Mouse (Mus musculus) lung, embryonic 14.5 days (tissue): ENCODE results near the gene Max. TPM values are rescaled to one million over a fixed set of nuclear protein-coding genes. Genes with fewer than 3 reads are reported as not detected.

Experiments used
- ATAC-seq: fragments of 200-750 bp; cut with Nextera tagmentation; 2 replicates; pipeline ENCODE4 v1.8.0; 2017; ENCODE audit warnings: mild to moderate bottlenecking, moderate TSS enrichment, moderate library complexity; ENCODE audit not compliant: insufficient read depth
- DNase-seq: peaks from one replicate; pipeline ENCODE4 v3.0.0-alpha.2; 2015
- H3K27ac ChIP-seq: fragments of 300-500 bp; sonication (generic); 2 replicates; pipeline ENCODE4 v1.5.1; 2014; ENCODE audit warnings: low read depth, mild to moderate bottlenecking, moderate library complexity
- H3K27me3 ChIP-seq: fragments of 300-500 bp; sonication (generic); 2 replicates; pipeline ENCODE4 v1.6.1; 2014; ENCODE audit warnings: low read length, control low read depth; ENCODE audit not compliant: insufficient read depth
- H3K36me3 ChIP-seq: fragments of 300-500 bp; sonication (generic); 2 replicates; pipeline ENCODE4 v1.6.1; 2014; ENCODE audit warnings: control low read depth; ENCODE audit not compliant: insufficient read depth
- H3K4me1 ChIP-seq: fragments of 300-500 bp; sonication (generic); 2 replicates; pipeline ENCODE4 v1.6.1; 2014; ENCODE audit warnings: antibody characterized with exemption, control low read depth; ENCODE audit not compliant: insufficient read depth
- H3K4me2 ChIP-seq: fragments of 300-500 bp; sonication (generic); 2 replicates; pipeline ENCODE4 v1.6.1; 2014; ENCODE audit warnings: mild to moderate bottlenecking
- H3K4me3 ChIP-seq: fragments of 300-500 bp; sonication (generic); 2 replicates; pipeline ENCODE4 v1.5.1; 2014; ENCODE audit warnings: low read depth, low read length
- H3K9ac ChIP-seq: fragments of 300-500 bp; sonication (generic); 2 replicates; pipeline ENCODE4 v1.6.1; 2014
- H3K9me3 ChIP-seq: fragments of 300-500 bp; sonication (generic); 2 replicates; pipeline ENCODE4 v1.6.1; 2016; ENCODE audit warnings: low read depth, low read length, control low read depth
- CTCF ChIP-seq: IDR thresholded peaks from 2 replicates; pipeline ENCODE4 v1.5.1; 2016; ENCODE audit warnings: antibody characterized with exemption, low read depth
- WGBS: fragments of 180-500 bp; shearing (Covaris S2); extraction: QIAGEN DNeasy Blood & Tissue Kit; methylation state at CpG from one replicate; pipeline ENCODE4 v1.1.7; 2014; 5-methylcytosine and 5-hydroxymethylcytosine counted together
- polyA plus RNA-seq: library from polyadenylated mRNA; unstranded; fragments of >200 nt; fragmentation: Nextera tagmentation; extraction: Ambion mirVana; gene quantifications from 2 replicates; pipeline ENCODE4 v1.2.1, GENCODE M21; 2014

Gene Max
- polyA plus RNA-seq, 1 experiment from 2014 or later = 25.5 TPM

DNA sequence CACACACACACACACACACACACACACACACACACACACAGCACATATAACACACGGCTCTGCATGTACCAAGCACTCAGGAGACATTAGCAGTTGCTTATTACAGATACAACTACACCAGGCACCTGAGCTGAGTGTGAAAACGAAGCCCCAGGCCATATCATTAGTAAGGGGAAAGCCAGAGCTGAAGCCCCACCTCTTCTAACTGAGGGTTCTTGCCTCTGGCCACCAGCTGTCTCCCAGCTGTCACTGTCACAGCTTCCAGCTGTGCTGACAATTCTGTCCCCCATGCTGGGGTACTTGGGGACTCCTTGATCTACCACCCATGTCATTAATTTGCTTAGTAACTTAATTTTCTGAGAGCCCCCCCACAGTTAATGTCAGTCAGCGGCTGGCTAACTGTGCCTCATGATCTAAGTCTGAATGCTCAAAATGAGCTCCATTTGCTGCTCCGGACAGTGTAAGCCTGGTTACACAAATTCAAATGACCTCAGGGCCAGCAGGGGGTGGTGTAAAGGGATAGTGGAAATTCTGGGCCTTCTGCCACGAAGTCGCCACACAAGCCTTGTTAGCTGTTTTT lies 38.8 kb upstream of the Max start:
- TF ChIP-seq CTCF = peak; percentile 43; the same call in 1 of the 2 replicates
- WGBS = 15% methylated on average over 6 of the region's 6 CpGs
- no peak overlapping the region for H3K9ac ChIP-seq
- H3K9me3 ChIP-seq = no peaks in the 10 kb centered on the region
- H3K4me2 ChIP-seq = no peak overlapping the region
- peak; percentile 87 for ATAC-seq
- no peaks in the 10 kb centered on the region for H3K27me3 ChIP-seq
- peak; percentile 85 for DNase-seq
- no peaks in the 10 kb centered on the region for H3K4me1 ChIP-seq
- no peak overlapping the region for H3K4me3 ChIP-seq
- H3K36me3 ChIP-seq = no peaks in the 10 kb centered on the region
- no peak overlapping the region for H3K27ac ChIP-seq

DNA sequence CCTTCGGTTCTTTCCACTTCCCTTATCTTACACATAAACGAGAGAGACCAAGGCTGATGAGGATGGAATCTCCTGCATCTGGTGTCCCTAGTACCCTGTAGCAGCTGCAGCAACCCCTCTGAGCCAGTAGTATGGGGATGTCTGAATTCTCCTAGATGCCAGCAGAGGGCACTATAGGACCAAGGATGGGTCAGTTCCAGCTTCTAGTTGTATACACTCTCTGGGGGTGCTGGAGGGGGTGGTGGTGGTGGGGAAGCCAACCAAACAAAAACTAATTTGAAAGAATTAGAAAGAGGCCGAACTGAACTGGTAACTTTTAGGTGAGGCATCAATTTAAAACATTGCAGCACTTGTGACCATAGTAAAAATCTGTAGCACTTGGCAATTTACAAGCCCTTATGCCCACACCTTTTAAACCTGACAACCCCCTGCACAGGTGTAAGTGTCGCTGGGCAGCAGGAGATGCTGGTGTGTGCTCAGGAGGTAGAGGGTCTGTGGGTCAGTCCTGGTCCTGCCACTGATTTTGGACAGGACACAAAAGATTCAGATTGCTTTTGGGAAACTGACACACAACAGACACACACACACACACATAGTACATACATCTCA lies 38.2 kb upstream of the Max start:
- Histone ChIP-seq H3K4me2 (no peak overlapping the region), H3K9ac (no peak overlapping the region), H3K4me3 (no peak overlapping the region), H3K9me3 (no peaks in the 10 kb centered on the region), H3K4me1 (no peaks in the 10 kb centered on the region), H3K27me3 (no peaks in the 10 kb centered on the region), H3K27ac (no peak overlapping the region), H3K36me3 (no peaks in the 10 kb centered on the region)
- peak; percentile 83 for TF ChIP-seq CTCF
- peak; percentile 85 for DNase-seq
- ATAC-seq = peak; percentile 82
- WGBS = 8% methylated on average over 4 of the region's 4 CpGs

DNA sequence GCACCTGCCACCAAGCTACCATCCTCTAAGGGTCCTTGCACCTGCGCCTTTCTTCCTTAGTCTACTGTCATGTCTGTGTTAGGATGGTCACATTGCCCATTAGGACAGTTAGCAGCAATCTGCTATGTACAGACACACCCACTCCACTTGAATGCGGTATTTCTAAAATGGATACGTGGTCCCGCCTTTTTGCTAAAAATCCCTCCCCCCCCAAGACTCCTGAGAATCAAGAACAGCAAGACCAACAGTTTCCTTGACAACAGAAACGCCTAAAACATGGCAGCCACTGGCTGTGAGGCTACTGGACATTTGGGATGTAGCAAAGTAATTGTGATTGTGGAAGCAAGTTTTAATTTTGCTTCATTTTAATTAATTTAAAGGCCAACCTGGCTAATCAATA lies 32.8 kb upstream of the Max start:
- no peak for TF ChIP-seq CTCF
- no peak overlapping the region for H3K4me2 ChIP-seq
- no peak overlapping the region for H3K27ac ChIP-seq
- no peak overlapping the region for H3K4me3 ChIP-seq
- H3K9me3 ChIP-seq = no peaks in the 10 kb centered on the region
- H3K27me3 ChIP-seq = no peaks in the 10 kb centered on the region
- H3K4me1 ChIP-seq = no peaks in the 10 kb centered on the region
- ATAC-seq = no peak
- 84% methylated on average over 5 of the region's 5 CpGs for WGBS
- no peak for DNase-seq
- no peaks in the 10 kb centered on the region for H3K36me3 ChIP-seq
- H3K9ac ChIP-seq = no peak overlapping the region

DNA sequence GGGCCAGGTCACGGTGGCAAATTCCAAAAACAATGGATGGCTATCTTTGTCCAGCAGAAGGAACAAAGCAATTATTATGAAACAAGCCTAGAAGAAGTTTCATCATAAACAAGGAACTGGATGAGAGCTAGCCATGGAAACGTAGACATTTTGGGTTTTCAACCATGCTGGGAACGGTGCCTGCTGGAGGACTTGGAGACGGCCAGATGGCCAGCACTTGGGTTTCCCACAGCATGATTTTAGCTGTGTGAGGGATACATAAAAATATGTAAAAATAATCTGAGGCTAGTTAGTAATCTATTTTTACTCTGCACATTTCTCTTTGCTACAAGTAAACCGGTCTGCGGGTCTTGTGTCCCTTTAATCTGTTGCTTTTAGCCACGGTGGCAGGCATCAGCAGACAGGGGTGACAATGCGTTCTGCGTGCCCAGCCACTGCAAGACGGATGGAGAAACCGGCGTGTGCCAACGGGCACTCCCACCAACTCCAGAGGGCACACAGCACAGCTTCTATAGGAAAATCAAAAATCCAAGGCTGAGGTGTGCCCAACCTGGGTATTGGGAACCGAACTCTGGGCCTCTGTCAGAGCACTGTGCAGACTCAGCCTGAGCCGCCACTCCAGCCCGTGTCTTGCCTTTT lies 31.0 kb upstream of the Max start:
- TF ChIP-seq CTCF = no peak
- no peaks in the 10 kb centered on the region for H3K27me3 ChIP-seq
- ATAC-seq = no peak
- H3K27ac ChIP-seq = no peak overlapping the region
- WGBS = 90% methylated on average over 16 of the region's 16 CpGs
- H3K9ac ChIP-seq = no peak overlapping the region
- no peaks in the 10 kb centered on the region for H3K36me3 ChIP-seq
- no peak overlapping the region for H3K4me3 ChIP-seq
- no peak for DNase-seq
- no peaks in the 10 kb centered on the region for H3K9me3 ChIP-seq
- no peak overlapping the region for H3K4me2 ChIP-seq
- H3K4me1 ChIP-seq = no peaks in the 10 kb centered on the region

DNA sequence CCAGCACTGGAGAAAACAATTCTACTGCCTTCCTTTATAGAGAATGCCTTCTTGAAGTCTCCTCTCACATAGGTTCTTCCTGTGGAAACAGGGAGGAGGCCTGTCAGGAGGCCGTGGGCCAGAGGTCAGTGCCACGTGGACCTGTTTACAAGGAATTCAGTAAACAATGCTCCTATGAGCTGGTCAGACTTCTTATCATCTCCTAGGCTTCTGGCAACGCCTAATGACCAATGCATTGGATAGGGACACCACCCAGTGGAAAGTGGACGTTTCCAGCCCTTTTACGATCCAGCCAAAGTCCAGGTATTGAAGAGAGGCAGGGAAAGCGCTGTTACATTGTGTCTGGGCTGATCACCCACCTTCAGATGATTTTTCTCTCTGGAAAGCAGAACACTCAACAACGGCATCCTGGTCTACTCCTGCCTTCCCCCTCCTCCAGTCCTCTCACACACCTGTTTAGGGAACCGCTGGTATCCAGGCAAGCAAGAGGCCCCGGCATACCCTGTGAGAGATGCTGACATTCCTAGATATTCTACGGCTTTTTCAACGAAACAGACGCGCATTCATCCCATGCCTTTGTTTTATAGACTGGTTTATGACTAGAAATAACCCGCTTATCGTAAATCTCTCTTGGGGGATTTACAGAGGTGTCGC lies 20.9 kb upstream of the Max start:
- WGBS = 70% methylated on average over 16 of the region's 16 CpGs
- no peak for ATAC-seq
- DNase-seq = no peak
- H3K9me3 ChIP-seq = no peaks in the 10 kb centered on the region
- no peak for TF ChIP-seq CTCF
- no peak overlapping the region for H3K9ac ChIP-seq
- H3K4me3 ChIP-seq = no peak overlapping the region
- no peak overlapping the region for H3K4me2 ChIP-seq
- no peak overlapping the region for H3K27ac ChIP-seq
- no peaks in the 10 kb centered on the region for H3K27me3 ChIP-seq
- H3K4me1 ChIP-seq = no peaks in the 10 kb centered on the region
- no peaks in the 10 kb centered on the region for H3K36me3 ChIP-seq

DNA sequence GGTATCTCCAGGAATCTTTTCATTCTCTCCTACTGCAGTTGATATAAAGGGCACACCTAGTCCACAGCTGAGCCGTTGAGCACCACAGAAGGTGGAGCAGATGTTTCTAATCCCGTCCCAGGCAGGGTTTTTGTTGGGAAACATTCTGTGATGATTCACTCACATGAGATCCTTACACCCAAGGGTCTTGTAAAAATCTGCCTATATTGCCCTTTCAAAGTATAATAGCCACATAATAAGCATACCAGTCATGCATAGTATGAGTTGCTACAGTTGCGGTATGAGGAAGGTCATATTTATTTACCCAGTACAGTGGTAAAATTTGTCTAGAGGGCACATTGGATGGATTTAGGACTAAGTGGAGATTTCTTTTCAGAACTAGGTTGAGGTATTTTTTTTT lies 17.5 kb upstream of the Max start:
- Histone ChIP-seq H3K9me3 (no peaks in the 10 kb centered on the region), H3K4me2 (no peak overlapping the region), H3K4me1 (no peaks in the 10 kb centered on the region), H3K27ac (no peak overlapping the region), H3K4me3 (no peak overlapping the region), H3K36me3 (no peaks in the 10 kb centered on the region), H3K9ac (no peak overlapping the region), H3K27me3 (no peaks in the 10 kb centered on the region)
- ATAC-seq (no peak), DNase-seq (no peak)
- WGBS = 77% methylated on average over 3 of the region's 3 CpGs
- TF ChIP-seq CTCF = no peak

DNA sequence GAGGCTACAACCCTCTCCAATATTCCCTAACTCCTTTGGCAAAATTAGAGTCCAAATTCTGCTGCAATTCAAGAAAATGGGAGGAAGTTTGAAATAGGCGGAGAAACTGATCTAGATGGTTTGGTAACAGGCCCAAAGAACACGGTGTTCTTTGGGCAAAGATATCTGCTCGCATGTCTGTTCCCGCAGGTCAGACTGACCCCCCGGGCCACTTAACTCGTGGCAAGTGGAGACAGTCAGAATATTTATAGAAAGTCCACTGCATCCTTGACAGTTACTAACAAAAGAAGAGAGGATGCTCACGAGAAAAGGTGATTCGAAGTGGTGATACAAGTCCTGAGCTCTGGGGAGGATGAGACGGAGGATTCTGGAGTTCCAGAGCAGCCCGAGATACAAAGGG lies 10.7 kb upstream of the Max start:
- no peaks in the 10 kb centered on the region for H3K9me3 ChIP-seq
- H3K36me3 ChIP-seq = no peaks in the 10 kb centered on the region
- H3K4me3 ChIP-seq = no peak overlapping the region
- no peak overlapping the region for H3K4me2 ChIP-seq
- no peaks in the 10 kb centered on the region for H3K4me1 ChIP-seq
- no peaks in the 10 kb centered on the region for H3K27me3 ChIP-seq
- no peak overlapping the region for H3K9ac ChIP-seq
- H3K27ac ChIP-seq = peak overlapping the region; percentile 15; the same call in 1 of the 2 replicates
- ATAC-seq (no peak), DNase-seq (no peak)
- no peak for TF ChIP-seq CTCF
- WGBS = 67% methylated on average over 10 of the region's 10 CpGs
